Mouse (Mus musculus): ENCODE data around the gene Arhgap23.

The Arhgap23 gene

DNA sequence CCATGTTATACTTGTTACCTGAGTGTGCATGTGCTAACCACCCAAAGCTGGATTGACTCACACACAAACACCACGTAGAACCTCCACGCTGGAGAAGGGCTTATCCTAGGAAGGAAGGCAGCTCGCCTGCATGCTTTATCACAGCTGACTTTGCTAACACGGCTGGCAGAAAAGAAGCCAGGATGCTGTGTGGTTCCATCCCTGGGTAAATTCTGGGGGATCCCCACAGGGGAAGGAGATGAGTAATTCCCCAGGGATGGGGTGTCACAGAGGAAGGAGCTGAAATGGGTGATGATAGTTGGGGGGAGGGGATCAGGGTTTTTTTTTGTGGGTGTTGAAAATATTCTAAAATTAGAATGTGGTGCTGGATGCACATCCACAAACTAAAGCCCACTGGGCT is 90.5 kb downstream of the Arhgap23 start:
- no peak for DNase-seq (ENCODE audit: low read depth)

DNA sequence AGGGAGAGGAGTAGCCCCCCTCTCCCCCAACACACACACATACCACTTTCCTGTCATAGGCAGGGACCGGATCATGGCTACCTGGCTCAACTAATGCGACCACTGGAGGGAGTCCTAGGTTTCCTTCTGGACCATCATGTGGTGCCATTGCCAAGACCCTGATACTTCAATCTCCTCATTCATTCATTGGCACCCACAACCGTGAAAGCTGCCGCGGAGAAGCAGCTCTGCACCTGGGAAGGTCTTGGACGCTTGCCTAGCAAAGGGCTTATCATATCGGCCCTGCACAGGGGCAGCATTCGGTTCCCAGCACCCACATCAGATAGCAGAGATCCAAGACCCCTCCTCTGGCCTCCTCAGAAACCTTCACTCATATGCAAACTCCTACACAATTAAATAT is 91.0 kb downstream of the Arhgap23 start:
- DNase-seq (ENCODE audit: low read depth): no peak

DNA sequence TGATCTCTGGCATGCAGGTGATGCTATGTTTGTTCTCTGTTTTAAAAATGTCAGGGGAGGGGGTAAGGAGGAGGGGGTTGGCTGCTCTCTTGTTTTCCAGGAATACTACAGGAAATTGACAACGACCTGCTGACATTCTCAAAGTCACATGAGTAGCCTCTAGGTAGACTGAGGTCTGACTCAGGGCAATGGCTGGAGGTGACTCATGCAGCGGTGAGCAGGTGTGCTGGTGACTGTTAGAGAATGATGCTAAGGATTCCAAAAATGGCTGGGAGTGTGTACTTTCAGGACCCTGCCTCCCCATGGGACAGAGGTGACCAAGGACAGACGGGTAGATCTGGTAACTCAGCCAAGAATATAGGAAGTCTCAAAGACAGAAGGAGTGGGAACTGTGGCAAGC is 92.9 kb downstream of the Arhgap23 start:
- no peak for DNase-seq (ENCODE audit: low read depth)

DNA sequence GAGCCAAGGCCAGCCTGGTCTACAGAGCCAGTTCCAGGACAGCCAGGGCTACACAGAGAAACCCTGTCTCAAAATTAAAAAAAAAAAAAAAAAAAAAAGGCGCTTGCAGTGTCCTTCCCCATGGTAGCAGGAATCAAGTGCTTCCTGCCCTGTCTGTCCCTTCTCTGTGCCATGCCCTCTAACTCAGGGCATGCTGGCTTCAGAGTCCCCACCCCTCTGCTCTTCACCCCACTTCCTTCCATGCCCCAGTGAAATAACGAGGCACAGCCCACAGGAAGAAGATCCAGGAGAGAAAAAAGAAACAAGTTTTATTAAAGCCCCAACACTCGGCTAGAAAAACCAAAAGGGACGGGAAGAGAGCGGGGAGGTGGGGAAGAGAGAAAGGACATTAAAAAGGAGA is 93.7 kb downstream of the Arhgap23 start:
- DNase-seq (ENCODE audit: low read depth): no peak

DNA sequence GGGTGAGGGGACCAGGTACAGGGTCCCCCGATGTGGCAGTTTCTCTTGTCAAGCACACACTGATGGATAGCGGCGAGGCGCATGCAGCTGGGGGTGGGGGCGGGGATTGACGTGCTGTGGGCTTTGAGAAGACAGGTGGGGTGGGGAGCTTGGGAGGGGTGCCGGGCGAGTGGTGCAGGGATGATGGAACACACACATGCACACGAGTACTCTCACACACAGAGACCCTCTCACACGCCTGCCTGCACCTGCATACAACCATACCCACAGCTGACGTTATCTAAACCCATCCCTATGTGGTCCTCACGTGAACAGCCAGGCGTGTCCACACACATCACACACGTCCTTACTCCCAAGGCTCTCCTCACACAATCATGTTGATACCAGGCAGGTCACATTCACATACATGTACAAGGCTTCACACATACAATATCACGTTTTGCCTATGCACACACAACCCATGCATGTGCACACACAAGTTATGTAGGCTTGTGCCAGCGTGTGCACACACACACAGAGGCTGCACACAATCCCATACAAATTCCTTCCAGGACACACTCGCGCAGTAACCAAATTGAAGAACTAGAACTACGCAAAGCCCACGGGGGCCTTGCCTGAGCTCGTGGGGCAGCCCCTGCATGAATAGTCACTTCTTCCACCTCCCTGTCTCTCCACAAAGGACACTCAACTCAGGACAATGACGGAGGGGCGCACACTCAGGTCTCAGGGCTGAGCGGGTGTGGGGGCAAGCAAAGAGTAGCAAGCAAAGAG is 94.6 kb downstream of the Arhgap23 start:
- DNase-seq (ENCODE audit: low read depth): no peak

DNA sequence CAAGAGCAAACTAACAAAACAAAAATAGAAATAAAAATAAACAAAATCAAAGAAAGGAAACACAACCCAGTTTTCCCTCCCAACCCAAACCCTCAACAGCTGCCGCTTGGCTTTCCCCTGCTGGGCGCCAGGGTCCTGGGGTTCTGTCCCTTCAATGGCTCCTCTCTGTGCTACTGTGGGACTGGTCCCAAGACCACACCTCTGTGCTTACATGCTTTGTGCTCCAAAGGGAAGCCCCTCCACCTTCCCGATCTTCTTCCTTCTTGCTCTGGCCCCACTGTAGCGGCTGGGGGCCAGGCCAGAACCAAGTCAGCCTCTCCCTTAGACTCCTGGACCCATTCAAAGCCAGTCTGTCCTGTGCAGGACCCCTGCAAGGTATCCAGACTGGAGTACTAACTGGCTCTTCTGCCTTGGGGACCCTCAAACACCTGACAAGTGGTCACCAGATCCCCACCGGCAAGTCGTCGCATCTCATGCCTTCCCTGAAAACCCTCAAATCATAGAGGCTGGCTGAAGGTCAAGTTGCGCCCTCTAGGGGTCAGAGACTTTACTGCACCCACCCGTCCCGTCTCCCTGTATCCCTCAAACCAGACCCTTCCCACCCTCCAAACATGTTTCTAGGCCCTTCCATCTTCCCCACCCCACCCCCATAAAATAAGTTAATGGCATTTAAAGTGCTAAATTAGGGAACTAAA is 95.8 kb downstream of the Arhgap23 start:
- DNase-seq (ENCODE audit: low read depth): no peak

DNA sequence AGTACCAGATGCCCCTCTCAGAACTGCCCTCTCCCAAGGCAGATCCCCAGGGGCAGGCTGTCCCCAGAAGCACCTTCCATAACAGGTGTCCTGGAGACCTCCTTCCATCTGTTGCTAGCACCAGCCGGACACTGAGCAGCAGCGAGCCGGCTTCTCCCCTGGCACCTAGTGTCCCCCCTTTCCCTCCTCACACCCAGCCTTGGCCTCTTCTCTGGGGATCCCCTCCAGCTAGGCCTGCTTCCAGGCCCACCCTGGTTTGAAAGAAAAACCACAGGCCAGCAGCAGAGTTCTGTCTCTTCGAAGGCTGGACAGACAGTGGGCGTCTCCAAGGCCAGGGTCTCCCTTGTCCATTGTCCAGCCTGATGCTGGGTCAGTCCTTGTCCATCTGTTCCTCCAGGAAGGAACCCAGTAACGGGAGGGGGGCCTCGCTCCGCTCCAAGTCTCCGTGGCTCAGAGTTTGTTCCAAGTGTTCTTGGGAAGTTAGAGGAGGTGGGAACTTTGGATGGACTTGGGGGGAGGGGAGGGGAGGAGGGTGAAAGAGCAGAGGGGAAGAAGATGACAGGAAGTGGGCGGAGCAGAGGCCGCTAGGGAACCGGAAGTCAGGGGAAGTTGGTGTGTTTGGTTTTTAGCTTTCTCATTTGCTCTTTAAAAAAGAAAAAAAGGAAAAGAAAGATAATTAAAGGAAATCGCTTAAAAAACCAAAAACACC is 96.5 kb downstream of the Arhgap23 start:
- DNase-seq (ENCODE audit: low read depth): no peak

DNA sequence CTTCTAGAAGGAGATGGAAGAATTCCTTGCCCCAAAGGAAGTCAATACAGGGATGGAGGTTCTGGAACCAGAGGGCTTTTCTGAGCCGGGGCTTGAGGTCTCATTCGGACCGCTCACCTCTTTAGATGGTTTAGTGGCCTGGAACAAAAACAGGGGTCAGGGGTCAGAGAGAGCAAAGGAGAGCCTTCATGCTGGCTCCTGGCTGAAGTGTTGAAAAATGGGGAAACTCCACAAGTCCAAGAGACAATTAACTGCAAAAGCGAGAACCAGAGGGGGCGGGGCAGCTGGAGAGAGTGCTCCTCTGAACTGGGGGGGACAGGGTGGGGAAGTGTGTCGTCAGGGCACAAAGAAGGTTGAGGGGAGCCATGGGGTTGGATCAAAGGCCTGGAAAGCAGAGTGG is 97.2 kb downstream of the Arhgap23 start:
- DNase-seq (ENCODE audit: low read depth): no peak

DNA sequence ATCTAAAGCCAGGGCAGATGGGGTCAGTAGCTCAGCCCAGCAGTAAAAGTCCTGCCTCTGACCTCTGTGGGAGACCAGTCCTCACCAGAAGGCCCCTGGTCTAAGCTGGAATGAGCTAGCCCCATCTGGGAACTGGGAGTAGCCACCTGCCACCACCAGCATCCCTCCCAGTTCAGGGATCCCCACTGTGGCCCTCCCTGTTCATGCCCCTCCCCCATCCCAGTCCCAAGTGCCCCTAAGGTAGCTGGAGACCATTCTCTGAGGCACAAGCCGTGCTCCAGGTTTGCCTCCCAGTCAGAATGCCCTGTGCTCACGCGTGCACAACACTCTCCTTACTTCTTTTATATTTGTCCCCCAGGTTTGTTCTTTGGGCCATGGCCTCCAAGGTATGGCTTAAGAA is 97.7 kb downstream of the Arhgap23 start:
- no peak for DNase-seq (ENCODE audit: low read depth)

DNA sequence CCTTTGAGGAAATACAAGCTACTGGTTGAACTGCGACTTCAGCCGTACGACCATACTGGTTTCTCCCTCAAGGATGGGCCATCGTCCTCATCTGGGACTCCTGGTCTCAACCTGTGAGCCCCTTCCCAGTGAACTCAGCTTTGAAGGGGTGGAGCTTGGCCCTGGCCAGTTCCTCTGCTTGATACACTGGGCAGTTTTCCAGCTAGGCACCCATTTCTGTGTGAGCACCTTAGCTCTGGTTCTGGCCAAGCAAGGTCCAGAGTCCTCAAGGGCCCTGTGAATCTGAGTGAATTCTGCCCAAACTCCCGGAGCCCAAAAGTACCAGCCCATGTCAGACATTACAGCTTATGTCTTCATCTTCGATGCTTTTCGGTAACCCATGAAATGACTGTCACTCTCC is 105.2 kb downstream of the Arhgap23 start:
- no peak for DNase-seq (ENCODE audit: low read depth)

DNA sequence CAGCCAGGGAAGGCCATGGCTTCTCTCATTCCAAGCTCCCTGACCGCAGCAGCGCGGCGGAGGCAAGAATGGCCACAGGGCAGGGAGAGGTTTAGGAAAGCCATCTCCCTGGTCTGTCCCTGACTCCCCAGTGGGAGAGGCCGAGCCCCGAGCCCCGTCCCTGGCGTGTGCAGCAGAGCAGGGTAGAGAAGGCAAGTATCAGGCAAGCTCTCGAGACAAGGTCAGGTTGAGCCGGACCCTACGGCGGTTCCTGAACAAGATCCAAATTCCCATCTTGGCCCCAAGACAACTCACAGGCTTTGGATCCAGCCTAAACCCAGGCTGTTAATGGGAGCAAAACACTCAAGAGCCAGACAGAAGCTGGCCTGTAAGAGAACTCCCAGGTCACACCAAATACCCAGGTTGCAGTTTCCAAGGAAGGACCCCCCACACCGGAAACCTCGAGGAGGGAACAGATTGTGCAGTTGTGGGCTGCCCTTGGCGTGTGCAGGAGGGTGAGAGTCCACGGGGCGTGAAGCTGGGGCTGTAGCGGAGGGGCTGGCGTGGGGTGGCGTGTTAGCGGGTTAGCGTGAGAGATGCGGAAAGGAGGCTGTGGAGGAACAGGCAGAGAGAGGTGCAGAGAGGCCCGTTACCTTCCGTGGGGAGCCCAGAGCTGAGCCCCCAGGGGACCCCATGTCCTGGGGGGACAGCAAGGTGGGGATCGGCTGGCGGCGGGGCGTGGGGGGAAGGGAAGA is 106.6 kb downstream of the Arhgap23 start:
- DNase-seq (ENCODE audit: low read depth): no peak

DNA sequence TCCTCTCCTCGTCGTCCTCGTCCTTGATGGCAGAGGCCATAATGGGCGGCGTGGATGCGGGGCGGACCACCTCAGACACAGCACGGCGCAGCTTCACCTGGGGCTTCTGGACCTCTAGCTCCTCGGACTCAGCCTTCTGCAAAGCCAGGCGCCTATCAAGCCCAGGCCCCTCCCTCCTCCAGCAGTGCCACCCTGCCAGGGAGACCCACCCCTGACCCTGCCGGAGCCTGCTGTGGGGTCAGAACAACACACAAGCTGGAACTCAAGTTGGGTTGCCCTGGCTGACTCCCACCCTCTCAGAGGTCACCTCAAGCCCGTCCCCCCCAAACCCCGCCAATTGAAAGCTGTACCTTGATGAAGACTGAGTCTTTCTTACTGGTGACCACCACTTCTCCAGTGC is 107.8 kb downstream of the Arhgap23 start:
- DNase-seq (ENCODE audit: low read depth): no peak

DNA sequence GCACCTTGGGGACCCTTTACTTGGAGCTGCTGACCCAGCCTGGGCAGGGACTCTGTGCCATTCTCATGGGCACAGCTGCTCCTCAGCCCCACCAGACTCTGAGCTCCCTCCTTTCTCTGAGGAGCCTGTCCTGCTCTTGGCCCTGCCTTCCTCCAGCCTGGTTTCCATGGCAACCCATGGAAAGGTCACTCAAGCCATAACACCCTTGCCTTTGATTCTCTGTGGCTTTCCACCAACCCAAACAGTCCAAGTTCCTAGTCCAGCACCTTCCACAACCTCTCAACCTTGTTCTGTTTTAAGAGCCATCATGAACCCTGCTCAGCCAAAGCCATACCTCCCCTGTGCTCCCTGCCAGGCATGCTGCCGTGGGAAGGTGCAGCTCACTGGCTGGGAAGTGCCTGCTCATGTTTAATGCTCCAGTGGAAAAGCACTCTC is 108.5 kb downstream of the Arhgap23 start:
- peak; percentile 41 for DNase-seq (ENCODE audit: low read depth)

DNA sequence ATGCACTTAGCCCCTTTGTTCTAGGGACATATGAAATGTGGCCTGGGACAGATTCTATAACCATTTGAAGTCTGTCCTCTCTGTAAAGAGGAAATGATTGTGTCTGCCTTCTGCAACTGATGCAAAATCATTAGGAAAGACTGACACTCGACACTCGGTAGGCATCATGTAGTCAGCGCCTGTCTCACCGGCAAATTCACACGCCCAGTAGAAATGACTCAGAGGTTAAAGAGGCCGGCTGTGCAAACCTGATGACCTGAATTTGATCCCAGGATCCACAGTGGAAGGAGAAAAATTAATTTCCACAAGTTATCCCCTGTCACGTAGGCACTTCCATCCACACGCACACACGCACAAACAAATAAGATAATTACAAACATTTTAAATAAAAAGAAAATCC is 109.0 kb downstream of the Arhgap23 start:
- DNase-seq (ENCODE audit: low read depth): peak; percentile 54

DNA sequence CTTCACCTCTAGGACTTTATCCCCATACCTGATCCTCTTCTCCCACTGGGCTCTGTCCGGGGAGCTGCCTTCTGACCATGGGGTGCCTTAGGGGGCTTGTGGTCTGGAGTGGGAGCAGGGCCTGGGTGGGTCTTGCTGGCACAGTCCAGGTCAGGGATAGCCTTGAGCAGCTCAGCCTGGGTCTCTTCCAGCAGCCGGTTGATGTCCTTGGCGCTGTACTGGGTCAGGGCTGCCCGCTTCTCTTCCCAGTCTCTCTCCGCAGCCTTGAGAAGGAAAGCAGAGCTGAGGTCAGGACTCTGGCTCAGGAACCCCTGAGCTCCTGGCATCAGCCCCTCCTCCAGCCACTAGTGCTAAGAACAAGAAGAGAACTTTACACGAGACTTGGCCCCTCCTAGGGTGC is 110.0 kb downstream of the Arhgap23 start:
- DNase-seq (ENCODE audit: low read depth): no peak

DNA sequence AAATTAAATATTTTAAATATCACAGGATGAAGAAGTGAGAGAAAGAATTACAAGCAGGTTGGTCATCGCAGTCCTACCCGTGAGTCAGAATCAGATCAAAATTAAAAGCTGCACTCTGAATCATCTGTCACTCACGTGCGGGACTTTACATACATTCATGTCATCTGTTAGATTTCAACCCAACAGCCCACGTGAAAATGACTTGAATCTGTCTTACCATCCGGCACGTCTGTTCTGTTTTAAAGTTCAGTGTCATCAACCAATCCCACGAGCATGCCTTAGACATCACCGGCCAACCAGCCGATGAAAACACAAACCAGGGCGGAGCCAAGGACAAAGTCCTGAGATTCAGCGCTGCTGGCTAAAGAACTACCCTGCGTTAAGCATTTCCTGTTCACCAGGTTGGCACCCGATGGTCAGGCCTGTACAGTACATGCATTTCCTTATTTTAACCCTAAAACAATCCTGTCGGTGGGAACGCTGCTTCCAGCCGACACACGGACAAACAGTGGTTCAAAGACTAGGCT is 113.0 kb downstream of the Arhgap23 start:
- DNase-seq (ENCODE audit: low read depth): no peak

DNA sequence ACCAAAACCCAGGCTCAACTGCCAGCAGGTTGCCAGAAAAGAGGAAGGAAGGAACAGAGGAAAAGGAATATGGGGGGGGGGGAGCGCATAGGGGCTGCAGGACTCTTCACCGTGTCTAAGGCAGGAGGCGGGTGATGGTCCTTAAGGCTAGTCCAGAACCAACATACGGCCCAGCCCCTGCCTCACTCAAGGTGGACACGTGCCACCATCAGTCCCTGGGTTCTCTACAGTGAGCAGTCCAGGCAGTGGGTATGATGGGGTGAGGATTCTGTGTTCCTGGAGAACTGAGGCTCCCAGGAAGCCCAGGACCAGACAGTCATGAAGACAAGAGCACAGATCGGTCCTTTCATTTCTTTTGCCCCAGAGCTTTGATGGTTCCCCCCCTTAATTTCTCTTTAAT is 114.7 kb downstream of the Arhgap23 start:
- no peak for DNase-seq (ENCODE audit: low read depth)

DNA sequence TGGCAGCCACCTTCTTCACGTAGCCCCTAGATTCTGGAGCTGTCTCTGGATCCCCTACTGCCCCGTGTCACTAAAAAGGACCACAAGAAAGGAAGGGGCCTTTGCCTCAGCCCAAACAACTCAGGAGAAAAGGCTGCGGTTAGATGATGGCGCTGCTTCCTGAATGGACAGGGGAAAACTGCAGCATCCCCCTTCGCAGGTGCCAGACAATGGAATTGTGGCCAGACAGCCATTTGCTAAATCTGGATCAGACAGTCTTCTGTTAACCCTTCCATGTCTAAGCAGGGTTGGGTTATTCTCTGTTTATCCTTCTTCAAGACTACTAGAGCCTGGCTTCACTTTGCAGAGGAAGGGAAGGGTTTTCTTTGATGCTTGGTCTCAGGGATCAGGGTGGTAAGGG is 115.6 kb downstream of the Arhgap23 start:
- DNase-seq (ENCODE audit: low read depth): no peak

DNA sequence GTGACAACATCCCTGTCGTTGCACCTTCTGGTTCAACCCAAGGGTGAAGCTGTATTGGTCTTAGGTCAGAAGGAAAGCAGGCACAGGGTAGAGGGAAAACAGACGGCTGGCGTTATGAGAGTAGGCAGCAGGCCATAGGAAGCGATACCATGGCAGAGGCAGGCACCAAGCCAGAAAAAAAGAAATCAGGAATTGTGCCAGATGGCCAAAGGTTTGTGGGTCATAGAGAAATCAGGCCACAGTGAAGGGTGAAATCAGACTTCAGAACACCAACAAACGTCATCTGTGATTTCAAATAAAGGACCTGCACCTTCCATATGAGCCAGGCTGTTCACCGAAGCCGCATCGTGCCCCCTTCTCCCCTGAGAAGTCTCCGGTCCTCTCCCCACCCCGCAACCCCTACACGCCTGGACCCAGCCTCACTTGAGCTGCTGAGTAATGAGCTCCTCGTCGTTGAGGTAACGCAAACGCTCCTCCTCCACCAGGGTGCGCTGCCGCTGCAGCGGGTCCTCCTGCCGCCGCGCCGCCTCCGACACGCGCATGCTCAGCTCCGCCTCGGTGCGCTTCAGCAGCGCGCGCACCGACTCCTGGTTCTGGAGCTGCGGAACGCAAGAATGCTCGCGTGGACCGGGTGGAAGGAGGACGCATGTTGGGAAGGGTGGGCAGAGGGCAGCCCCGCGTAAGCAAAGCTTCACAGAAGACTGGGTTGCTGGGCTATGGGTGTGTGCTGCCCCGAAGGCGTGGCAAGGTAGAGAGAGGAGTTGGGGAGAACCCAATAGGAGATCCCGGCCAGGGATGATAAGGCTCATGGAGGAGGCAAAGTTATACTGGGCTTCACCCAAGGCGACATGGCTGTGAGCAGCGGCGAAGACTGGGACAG is 116.3 kb downstream of the Arhgap23 start:
- peak; percentile 45 for DNase-seq (ENCODE audit: low read depth)

DNA sequence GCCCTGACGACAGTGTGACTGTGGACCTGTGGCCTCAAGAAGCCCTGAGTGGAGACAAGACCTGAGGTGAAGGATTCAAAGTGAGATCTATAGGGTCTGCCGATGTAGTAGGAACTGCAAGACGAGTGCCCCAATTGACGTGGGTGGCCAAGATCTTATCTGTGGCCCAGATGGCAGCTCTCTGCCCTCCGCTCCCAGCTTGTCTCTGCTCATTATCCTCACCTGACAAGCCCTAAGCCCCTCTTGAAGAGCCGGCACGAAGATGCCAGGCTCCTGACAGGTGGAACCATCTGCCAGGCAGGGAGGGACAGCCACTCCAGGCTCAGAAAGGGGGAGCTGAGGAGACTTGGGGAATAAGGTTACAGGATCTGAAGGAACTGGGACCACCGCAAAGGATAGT is 117.0 kb downstream of the Arhgap23 start:
- DNase-seq (ENCODE audit: low read depth): no peak

DNA sequence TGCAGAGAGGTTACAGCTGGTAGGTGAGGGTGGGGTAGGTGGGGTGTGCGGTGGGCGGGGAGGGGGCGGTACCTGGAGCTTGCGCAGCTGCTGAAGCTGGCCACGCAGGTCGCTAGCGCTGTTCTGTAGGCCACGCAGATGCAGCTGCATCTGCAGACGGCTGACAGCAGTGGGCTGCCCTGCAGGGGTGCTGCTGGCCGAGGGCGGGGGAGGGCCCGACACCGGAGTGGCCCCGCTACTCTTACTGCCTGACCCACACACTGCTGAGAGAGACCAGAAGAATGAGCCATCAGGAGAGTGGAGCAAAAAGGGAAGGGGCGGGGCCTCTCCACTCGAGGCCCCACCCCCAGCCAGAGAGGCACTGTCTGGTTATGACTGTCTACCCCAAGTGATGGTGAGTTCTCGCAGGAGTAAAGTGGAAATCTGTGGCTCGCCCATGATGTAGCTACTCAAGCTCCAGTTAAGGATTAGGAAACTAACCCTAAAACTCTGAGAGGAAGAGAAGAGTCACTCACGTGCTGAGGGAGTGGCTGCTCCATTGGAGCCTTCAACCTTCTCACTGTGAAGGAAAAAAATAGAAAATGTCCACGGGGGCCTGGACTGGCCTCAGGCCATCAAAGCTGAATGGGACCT is 117.7 kb downstream of the Arhgap23 start:
- no peak for DNase-seq (ENCODE audit: low read depth)

All from fibroblast of lung, adult 2 months (primary cell).